Mouse (Mus musculus) adipocyte (in vitro differentiated cells): ENCODE data around the gene Exosc9.
"Not testable (repeated sequence)": the region's sequence is repeated elsewhere in the genome, so short reads cannot be mapped to it uniquely, and the experiment has no call there.

Experiments
- DNase-seq: peaks from one replicate; pipeline ENCODE4 v3.0.0-alpha.2; 2016; ENCODE audit warnings: low spot score

The Exosc9 gene

DNA sequence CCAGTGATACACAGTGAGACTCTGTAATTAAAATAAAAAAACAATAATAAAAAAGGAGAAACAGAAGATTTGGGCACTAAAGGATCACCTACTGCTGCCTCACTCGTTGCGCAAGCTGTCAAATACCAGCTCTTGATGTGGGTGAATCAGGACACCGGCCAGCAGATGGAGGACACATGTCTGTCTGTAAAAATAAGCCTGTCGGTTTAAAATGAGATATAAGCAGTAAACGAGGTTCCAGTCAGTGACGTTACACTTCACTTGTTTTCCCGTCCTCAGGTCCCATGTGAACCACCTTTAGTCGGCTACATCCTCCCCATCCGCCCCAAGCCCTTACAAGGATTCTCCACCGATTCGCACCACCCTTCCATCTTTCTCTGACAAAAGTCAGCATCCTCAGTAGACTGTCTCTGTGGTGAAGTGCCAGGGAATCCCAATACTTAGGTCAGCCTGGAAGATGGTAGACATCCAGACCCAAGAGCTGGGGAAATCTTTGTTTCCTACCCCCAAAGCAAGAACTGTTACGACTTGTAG is 488 bp upstream of the Exosc9 start:
- no peak for DNase-seq

DNA sequence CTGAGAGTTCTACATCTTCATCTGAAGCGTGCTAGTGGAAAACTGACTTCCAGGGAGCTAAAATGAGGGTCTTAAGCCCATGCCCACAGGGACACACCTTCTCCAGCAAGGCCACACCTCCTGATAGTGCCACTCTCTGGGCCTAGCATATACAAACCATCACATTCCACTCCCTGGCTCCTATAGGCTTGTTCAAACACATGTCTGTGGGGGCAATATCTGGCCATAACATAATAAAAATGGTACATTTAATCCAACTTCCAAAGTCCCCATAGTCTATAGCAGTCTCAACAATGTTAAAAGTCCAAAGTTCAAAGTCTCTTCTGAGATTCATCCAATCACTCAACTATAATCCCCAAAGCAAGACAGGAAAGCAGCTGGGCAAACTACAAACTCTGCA is 5.2 kb downstream of the Exosc9 start:
- DNase-seq, result no peak

GRCm38 (mm10) chr3:36559606-36560005 is 7.2 kb downstream of the Exosc9 start:
- DNase-seq, result no peak

DNA sequence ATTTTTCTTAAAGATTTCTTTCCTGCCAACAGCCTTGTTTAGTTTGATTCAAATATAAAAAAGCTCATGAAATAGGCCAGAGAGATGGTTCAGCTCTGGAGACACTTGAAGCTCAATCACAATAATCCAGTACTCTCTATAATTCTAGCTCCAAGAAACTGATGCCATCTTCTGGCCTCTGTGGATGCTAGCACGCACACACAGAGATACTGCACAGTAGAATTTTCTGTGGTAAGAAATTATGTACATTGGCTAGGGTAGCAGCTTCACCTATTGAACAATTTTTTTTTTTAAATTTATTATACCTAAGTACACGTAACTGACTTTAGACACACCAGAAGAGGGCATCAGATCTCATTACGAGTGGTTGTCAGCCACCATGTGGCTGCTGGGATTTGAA is 11.3 kb downstream of the Exosc9 start:
- no peak for DNase-seq

GRCm38 (mm10) chr3:36569836-36570235 is 17.4 kb downstream of the Exosc9 start:
- DNase-seq, result no peak

GRCm38 (mm10) chr3:36571361-36571826 is 19.0 kb downstream of the Exosc9 start:
- DNase-seq, result no peak

GRCm38 (mm10) chr3:36571827-36572378 is 19.5 kb downstream of the Exosc9 start, which contains the start of gene Ccna2:
TSS of gene Ccna2 (minus strand) at chr3:36572150.
- DNase-seq, result peak; percentile 98

DNA sequence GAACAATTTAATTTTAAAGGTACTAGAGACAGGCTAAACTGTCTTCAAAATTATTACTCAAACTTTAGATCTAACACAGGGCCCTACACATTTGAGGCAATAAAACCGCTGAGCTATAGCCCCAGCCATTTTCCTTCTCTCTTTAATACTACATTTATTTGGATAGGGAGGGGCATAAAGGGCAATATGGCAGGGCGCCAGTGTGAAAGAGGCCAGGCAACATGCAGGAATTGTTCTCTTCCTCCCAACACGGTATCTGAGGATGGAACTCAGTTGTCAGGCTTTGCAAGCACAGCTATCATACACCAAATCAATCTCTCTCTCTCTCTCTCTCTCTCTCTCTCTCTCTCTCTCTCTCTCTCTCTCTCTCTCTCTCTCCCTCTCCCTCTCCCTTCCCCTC is 46.4 kb downstream of the Exosc9 start:
- no peak for DNase-seq

- DNase-seq, result not testable (repeated sequence)
Observed at GRCm38 (mm10) chr3:36599773-36600172, 47.4 kb downstream of the Exosc9 start.

GRCm38 (mm10) chr3:36605894-36606783 is 53.7 kb downstream of the Exosc9 start:
- DNase-seq, result no peak

DNA sequence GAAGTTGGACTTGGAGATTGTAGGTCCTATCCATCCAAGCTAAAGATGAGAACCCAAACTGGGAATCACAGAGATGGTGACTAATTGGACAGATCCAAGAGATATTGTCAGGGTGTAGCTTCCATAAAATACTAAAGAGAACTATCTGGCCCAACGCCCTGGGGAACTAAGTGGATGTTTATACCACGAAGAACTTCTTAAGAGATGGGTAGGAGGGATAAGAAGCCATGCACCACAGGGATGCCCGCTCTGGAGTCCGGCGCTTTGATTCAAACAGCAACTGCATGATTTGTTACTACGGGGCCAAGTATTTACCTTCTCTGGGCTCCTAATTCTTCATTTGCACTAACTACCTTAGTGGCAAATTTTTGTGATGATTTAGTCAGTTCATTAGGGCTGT is 60.3 kb downstream of the Exosc9 start:
- no peak for DNase-seq

- peak; percentile 78 for DNase-seq
Observed at GRCm38 (mm10) chr3:36613202-36613907, 60.9 kb downstream of the Exosc9 start, which contains the start of gene Bbs7. TSS of gene Bbs7 (minus strand) at chr3:36613477.

DNA sequence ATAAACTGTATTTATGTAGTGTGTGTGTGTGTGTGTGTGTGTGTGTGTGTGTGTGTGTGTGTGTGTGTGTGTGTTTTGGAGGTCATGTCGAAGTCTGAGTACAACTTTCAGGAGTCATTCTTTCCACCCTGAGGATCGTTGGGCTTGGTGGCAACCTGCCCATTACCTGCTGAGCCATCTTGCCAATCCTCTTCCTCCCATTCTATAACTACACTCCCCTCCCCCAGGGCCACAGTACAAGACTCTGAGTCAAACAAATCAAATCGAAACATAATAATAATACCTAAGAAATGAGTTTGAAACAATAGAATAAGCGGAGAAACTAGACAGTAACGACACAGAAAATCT is 61.5 kb downstream of the Exosc9 start:
- DNase-seq, result no peak
